Mouse (Mus musculus): ENCODE results near the gene Gm47995.
"Not testable (repeated sequence)": the region's sequence is repeated elsewhere in the genome, so short reads cannot be mapped to it uniquely, and the experiment has no call there.

The Gm47995 gene

DNA sequence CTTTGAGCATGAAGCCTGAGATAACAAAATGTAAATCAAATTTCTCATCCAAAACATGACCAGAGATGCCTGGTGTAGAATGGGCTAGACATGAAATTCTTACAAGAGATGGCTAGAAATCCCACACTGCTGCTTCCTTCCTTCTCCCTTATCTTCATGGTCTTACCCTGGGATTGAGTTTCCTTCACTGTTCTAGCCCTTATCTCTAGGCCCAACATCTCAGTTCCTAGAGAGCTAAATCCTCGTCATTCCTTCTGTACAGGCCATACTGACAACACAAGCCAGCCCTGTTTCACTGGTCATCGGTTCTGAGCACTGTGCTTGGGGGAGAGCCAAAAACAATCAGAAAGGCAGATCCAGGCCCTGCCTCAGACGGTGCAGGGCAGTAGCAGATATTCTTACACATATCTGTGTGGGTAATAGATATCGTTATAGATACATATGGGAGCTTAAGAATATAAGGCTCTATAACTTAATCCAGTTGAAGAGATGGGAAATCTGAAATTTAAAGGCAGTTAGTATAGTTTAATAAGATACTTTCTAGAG is 11.3 kb upstream of the Gm47995 start:
- DNase-seq (ENCODE audit: low spot score in 2 of 2): not testable (repeated sequence)

DNA sequence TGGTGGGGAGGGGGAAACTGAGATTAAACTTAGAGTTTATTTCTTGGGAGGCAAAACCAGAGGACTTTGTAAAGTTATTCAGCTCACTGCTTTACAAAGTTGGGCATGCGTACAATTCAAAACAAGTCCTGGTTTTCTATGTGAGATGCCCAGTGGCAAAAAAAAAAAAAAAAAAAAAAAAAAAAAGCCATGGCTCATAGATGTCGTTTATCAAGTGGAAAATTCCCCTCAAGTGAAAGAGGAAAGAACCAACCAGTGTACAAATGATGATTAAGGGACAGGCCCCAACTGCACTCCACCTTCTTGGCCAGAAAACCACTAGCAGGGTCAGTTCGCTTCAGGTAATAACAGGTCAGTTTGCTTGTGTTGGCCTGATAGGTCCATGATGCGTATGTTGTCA is 9.8 kb upstream of the Gm47995 start:
- no peak for DNase-seq (ENCODE audit: low spot score in 2 of 2)

DNA sequence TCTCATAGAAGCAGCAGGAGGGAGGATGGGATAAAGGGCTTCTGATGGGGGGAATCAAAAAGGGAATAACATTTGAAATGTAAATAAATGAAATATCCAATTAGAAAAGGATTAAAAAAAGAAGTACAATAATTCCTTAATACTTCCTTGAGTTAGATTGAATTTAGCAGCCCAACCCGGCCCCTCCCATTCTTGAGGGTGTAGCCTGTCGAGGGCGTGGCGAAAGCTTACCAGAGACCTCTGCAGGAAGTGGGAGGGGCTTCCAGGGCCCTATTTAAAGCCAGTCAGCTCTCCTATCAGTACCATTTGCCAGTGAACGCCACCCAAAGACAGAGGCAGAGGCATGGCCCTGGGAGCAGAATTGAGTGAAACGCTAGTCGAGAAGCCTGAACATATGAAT is 6.2 kb upstream of the Gm47995 start, which contains the start of gene Gm8947:
Gm8947 (plus strand) TSS at position 302 of the 400 bp plus-strand sequence.
- not testable (repeated sequence) for DNase-seq (ENCODE audit: low spot score in 2 of 2)

DNA sequence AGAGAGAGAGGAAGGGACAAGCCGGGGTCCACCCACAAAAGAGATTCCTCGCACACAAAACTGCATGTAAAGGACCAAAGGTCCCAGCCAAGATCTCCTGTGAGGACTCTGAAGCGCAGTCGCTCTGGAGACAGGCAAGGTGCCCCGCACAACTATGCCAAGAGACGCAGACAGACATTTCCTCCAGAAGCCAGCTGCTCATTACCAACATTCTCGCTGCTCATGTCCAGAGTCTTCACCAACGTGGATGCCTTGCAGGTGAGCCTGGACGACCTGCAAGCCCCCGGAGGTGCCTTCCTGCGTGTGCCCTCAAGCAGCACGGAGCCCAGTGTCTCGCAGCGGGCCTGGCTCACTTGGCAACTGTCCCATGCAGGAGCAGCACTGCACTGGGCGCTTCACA is 5.5 kb upstream of the Gm47995 start:
- DNase-seq (ENCODE audit: low spot score in 2 of 2): not testable (repeated sequence)

DNA sequence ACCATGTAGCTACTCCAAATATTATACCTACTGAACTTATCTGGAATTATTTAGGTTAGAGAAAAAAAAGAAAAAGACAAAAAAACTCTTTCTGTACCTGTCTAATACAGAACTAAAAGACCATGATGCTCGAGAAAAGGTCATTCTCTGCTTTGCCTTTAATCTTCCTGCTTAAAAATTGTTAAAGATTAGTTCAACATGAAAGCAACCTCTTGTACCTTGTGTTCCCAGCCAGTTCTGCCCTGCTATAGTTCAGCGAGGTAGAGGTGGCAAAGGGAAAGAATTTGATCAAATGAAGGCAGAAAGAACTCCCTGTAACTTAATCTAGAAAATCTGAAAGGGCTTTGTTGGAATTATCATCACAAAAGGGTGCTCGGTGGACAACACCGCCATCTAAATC is 2.3 kb upstream of the Gm47995 start:
- not testable (repeated sequence) for DNase-seq (ENCODE audit: low spot score in 2 of 2)

DNA sequence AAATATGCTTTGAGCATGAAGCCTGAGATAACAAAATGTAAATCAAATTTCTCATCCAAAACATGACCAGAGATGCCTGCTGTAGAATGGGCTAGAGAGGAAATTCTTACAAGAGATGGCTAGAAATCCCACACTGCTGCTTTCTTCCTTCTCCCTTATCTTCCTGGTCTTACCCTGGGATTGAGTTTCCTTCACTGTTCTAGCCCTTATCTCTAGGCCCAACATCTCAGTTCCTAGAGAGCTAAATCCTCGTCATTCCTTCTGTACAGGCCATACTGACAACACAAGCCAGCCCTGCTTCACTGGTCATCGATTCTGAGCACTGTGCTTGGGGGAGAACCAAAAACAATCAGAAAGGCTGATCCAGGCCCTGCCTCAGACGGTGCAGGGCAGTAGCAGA is 1.6 kb upstream of the Gm47995 start:
- not testable (repeated sequence) for DNase-seq (ENCODE audit: low spot score in 2 of 2)

DNA sequence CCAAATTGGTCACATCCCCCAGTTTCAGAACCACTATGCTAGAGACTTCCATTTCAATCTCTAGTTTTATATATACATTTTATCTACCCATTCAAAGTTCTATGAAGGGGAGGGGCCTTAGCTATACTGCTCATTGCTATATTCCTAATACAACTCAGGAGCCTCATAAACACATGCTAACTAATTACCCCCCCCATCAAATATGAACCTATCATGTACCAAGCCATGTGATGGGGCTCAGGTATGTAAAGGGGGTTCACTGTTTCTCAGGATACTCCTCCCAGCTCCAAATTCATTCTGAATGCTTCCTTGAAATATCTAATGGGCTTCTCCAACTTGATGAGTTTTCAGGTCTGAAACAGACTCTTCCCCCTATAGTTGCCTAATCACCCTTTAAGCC is 2.4 kb downstream of the Gm47995 start:
- DNase-seq (ENCODE audit: low spot score in 2 of 2): not testable (repeated sequence)

DNA sequence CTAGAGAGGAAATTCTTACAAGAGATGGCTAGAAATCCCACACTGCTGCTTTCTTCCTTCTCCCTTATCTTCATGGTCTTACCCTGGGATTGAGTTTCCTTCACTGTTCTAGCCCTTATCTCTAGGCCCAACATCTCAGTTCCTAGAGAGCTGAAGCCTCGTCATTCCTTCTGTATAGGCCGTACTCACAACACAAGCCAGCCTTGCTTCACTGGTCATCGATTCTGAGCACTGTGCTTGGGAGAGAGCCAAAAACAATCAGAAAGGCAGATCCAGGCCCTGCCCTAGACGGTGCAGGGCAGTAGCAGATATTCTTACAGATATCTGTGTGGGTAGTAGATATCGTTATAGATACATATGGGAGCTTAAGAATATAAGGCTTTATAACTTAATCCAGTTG is 4.5 kb downstream of the Gm47995 start:
- not testable (repeated sequence) for DNase-seq (ENCODE audit: low spot score in 2 of 2)

DNA sequence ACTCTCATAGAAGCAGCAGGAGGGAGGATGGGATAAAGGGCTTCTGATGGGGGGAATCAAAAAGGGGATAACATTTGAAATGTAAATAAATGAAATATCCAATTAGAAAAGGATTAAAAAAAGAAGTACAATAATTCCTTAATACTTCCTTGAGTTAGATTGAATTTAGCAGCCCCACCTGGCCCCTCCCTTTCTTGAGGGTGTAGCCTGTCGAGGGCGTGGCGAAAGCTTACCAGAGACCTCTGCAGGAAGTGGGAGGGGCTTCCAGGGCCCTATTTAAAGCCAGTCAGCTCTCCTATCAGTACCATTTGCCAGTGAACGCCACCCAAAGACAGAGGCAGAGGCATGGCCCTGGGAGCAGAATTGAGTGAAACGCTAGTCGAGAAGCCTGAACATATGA is 5.6 kb downstream of the Gm47995 start, which contains the start of gene 3110040M04Rik:
3110040M04Rik (plus strand) TSS at position 304 of the 400 bp plus-strand sequence.
- not testable (repeated sequence) for DNase-seq (ENCODE audit: low spot score in 2 of 2)

DNA sequence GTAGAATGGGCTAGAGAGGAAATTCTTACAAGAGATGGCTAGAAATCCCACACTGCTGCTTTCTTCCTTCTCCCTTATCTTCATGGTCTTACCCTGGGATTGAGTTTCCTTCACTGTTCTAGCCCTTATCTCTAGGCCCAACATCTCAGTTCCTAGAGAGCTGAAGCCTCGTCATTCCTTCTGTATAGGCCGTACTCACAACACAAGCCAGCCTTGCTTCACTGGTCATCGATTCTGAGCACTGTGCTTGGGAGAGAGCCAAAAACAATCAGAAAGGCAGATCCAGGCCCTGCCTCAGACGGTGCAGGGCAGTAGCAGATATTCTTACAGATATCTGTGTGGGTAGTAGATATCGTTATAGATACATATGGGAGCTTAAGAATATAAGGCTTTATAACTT is 10.2 kb downstream of the Gm47995 start:
- not testable (repeated sequence) for DNase-seq (ENCODE audit: low spot score in 2 of 2)

DNA sequence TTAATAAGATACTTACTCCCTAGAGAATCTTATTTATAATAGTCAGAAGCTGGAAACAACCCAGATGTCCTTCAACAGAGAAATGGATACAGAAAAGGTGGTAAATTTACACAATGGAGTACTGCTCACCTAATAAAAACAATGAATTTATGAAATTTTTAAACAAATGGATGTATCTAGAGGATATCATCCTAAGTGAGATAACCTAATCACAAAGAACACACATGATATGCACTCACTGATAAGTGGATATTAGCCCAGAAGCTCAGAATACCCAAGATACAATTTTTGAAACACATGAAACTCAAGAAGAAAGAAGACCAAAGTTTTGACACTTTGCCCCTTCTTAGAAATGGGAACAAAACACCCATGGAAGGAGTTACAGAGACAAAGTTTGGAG is 10.7 kb downstream of the Gm47995 start:
- not testable (repeated sequence) for DNase-seq (ENCODE audit: low spot score in 2 of 2)

DNA sequence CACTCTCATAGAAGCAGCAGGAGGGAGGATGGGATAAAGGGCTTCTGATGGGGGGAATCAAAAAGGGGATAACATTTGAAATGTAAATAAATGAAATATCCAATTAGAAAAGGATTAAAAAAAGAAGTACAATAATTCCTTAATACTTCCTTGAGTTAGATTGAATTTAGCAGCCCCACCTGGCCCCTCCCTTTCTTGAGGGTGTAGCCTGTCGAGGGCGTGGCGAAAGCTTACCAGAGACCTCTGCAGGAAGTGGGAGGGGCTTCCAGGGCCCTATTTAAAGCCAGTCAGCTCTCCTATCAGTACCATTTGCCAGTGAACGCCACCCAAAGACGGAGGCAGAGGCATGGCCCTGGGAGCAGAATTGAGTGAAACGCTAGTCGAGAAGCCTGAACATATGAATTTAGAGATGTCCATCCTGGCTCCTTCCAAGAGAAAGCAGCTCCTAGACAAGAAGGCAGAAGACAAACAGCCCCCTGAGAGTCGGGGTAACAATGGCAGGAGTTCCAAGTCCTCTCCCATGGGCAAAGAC is 11.6 kb downstream of the Gm47995 start, which contains the start of gene Gm47996:
Gm47996 (plus strand) TSS at position 308 of the 532 bp plus-strand sequence.
- not testable (repeated sequence) for DNase-seq (ENCODE audit: low spot score in 2 of 2)

DNA sequence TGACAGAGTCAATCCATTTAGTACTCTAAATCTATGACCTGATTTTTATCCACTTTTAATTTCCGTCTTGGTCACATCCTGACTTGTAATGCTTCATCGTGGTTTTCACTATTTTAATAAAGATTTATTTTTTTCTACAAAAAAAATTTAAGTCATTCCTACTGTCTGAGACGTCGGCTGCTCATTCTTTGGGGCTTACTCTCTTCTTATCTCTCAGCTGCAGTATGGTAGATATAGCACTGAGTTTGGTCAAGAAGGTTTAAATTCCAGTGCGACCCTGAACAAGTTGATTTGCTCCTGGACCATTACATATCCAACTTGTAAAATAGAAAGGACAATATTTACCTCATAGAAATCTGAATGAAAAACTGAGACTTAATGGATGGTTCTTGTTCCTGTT is 13.4 kb downstream of the Gm47995 start:
- DNase-seq (ENCODE audit: low spot score in 2 of 2): not testable (repeated sequence)

DNA sequence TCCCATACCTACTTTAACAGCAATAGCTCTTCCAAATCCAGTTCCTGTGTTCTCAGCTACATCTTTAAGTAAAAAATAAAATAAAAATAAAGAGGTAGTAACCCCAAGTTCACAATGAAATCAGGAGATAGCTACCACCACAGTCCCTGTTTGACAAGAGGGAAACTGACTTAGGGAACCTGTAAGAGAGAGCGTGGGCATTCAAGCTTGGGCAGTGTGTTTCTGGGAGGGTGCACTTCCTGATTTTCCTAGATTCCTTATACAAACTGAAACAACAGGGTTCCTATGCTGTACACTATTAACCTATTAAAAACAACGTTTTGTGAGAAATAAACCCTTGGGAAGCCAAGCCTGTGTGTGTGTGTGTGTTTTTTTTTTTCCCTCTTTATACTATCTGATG is 16.6 kb downstream of the Gm47995 start:
- DNase-seq (ENCODE audit: low spot score in 2 of 2): no peak

DNA sequence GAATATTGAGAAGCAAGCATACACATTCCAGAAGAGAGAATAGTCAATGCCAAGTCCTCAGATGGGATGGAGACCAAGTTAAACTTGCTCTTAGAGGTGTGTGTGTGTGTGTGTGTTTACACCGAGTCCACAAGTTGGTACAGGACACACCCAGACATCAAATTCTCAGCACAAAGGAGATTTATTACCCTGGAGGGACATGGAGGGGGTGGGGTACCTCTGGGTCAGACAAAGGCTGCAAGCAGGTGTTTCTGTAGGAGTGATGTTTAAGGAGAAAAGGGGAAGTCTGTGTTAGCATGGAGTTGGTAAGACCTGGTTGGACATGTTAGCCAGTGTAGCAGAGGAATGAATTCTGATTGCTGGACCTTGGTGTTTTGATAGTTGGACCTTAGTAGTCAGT is 17.7 kb downstream of the Gm47995 start:
- DNase-seq (ENCODE audit: low spot score in 2 of 2): no peak

DNA sequence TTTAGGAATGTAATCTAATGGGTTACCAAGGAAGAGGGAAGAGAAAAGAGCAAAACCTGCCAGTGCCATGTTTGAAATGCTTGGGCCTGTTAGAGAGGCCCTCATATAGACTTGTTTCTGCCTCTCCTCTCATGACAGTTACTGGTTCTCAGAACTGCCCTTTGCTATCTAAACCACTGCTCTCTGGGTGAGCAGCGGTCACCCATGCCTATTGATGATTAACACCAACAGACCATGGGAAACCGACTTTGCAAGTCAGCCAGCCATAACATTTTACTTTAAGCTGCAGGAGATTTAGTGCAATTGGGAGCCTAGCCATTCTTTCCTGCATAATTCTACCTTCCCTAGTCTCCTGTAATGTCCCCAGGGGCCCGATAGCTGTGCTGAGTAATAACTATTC is 18.2 kb downstream of the Gm47995 start:
- DNase-seq (ENCODE audit: low spot score in 2 of 2): no peak

DNA sequence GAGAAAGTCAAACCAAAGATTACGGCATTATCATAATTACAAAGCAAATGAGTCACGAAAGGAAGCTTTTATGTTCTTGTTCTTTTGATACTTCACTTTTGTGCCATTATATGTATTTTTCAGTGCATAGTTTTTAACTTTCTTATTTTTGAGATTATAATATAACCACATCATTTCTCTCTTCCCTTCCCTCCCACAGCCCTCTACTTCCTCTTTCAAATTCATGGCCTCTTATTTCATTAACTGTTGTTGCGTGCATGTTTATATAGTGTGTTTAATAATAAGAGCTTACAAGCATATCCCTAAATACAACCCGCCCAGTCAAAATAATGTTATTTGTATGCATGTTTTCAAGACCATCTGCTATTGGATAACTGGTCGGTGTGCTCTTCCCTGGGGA is 20.8 kb downstream of the Gm47995 start:
- DNase-seq (ENCODE audit: low spot score in 2 of 2): no peak

DNA sequence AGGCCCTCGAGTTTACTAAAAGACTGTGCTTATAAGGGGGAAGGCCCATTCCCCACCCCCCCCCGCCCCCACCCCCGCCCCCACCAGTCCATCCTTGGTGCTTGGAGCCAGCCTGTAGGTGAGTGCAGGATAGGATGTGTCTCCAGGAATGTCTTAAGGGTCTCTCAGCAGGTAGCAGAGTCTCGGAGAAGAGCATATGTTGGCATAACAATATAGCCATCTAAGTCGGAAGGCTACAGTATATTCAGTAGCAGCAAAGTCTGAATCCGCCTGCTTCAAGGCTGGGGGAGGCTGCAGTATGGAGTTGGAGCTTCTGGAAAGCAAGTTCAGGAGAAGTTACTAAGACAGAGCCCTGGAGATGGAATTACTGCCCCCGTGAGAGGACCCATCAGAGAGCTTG is 21.9 kb downstream of the Gm47995 start:
- no peak for DNase-seq (ENCODE audit: low spot score in 2 of 2)

DNA sequence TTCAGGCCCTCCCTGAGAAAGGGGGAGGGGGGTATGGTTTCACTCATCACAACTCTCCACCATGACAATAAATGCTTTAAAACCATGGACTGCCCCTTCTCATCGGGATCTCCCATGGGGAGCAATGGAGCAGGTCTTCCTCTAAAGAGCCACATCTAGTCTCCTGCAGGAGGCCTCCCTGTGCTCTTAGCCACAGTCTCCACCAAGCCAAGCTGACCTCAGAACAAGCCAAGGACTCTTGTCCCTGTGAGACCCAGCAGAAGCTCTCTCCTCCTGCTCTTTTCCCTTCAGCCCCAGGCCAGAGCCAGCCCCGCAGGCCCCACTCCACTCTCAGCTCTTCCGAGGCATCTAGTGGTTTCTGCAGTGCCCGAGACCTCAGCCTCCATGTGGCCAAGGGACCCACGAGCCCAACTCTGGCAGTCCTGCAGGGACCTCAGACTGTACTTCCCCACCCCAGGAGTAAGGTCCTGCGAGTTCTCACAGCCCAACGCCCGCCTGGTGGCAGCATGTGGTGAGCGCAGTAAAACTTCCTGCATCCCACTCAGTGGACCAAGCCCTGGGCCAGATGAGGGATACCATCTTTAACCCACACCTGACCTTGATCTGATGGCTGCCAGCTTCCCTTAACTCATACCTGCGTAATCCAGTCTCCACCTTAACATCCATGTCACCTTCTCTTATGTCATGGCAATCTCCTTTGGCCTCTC is 24.5 kb downstream of the Gm47995 start:
- DNase-seq (ENCODE audit: low spot score in 2 of 2): no peak

DNA sequence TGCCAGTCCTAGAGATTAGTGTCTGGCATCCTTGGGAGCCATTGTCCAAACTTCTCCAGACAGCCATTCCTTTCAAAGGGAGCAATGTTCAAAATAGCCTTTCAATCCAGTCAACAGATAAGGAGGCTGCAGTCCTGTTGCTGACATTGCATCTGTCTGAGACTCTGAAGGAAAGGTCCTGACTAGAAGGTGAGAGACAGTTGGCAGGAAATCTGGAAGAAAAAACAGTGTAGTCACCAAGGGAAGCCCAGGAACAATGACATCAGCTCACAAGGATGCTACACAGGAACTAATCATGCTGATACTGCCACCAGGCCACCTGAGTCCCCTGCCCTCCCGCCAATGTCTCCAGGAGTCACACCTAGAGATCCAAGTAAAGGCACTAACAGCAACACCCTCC is 25.1 kb downstream of the Gm47995 start:
- DNase-seq (ENCODE audit: low spot score in 2 of 2): no peak

DNA sequence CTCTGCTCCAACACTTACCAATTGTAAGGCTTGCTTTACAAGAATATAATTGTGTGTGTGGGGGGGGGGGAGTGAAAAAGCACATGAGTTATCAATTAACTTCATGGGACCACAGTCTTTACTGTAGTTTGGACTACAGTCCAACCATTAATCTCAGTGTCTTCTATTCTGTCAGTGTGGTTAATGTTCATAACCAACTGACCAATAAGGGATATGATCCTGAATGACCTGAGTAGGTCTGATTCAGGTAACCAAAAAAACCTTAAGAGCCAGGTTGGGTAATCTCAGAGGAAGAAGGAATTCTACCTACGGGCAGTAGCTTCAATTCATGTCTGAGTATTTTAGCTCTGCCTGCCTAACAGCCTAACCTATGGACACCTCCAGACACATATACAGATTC is 26.3 kb downstream of the Gm47995 start:
- no peak for DNase-seq (ENCODE audit: low spot score in 2 of 2)

DNA sequence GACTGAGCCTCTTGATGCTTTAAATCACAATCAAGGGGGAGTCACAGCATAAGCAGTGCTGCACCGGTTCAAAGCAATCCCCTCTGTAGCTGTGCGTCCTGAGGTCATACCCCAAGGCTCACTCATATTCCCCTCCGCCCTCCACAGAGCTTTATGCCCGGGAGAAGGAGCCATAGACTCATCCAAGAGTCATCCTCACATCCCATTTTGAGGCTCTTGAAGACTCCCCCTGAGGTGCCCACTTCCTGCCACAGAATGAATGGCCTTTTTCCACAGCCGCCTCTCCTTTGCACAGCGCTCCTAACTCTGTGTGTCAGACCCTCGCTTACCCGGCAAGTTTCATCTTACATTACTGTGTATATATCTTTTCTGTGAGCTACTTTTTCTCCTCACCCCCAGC is 29.3 kb downstream of the Gm47995 start:
- DNase-seq (ENCODE audit: low spot score in 2 of 2): no peak

DNA sequence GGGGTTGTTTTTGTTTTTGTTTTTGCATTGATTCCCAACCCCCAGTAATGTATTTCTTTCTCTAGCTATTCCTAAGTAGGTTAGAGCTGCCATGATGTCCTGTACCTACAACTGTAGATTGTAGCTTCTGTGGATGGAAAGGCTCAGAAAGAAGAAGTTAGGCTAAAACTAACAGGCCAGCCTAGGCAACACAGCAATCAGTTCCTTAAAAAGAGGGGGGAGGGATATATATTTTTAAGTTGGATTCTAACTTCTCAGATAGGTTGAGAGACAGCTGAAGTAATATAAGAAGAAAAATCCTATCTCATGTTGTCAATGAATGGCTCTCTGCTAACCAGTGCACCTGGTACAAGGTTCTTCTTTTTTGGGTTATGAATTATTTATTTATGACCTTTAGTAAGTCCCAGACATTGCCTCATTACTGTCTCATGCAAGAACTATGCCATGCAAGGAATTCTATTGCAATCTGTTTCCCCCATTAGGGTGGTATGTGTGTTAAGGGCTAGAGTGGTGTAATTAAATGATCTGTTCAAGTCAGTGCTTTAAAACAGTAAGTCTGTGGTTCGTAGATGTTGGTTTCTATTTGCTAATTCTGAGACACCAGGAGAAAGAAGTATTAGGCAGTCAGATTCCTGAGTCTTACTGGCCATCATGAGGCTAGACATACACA is 30.2 kb downstream of the Gm47995 start:
- DNase-seq (ENCODE audit: low spot score in 2 of 2): no peak

Measured in frontal cortex, postnatal 10 days (tissue).